Mouse (Mus musculus) leukemia stem cell, adult 10-12 weeks (primary cell): ENCODE data around the gene ccdc198. TPM values are rescaled to one million over a fixed set of nuclear protein-coding genes. Genes with fewer than 3 reads are reported as not detected.

Experiments
- polyA plus RNA-seq: library from polyadenylated mRNA; stranded (reverse); fragments of >175 nt; gene quantifications from 2 replicates; pipeline ENCODE4 v1.2.3, GENCODE M21; 2012; ENCODE audit warnings: low replicate concordance

The ccdc198 gene
- not detected in 2 replicates for polyA plus RNA-seq

DNA sequence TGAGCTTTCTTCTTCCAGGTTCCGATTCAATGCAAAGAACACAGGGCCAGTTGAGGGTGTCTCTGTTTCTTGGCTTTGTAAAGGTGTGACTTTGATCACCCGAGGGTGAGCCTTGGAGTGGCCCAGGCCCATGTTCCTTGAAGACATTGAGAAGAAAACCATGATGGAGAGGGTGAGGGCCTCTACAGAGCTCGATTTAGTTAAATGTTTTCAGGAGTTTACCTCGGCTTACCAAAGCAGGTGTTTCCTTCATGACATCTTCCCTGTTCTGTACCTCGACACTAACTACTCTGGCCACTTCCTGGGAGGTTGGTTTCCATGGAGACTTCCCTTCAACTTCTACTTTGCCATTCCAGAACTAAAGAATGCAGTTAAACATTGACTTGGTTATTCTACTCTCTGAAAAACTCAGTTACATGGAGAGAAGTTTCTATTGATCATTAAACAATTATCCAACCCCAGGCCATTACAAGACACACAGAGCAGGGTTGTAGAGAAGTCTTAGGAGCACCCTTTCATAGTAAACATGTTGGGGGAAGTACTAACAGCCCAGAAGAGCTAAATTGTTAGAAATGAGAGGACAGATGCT lies at the start of gene ccdc198:
Gene ccdc198, minus strand, starts transcription at position 349 of the 589 bp plus-strand sequence.

DNA sequence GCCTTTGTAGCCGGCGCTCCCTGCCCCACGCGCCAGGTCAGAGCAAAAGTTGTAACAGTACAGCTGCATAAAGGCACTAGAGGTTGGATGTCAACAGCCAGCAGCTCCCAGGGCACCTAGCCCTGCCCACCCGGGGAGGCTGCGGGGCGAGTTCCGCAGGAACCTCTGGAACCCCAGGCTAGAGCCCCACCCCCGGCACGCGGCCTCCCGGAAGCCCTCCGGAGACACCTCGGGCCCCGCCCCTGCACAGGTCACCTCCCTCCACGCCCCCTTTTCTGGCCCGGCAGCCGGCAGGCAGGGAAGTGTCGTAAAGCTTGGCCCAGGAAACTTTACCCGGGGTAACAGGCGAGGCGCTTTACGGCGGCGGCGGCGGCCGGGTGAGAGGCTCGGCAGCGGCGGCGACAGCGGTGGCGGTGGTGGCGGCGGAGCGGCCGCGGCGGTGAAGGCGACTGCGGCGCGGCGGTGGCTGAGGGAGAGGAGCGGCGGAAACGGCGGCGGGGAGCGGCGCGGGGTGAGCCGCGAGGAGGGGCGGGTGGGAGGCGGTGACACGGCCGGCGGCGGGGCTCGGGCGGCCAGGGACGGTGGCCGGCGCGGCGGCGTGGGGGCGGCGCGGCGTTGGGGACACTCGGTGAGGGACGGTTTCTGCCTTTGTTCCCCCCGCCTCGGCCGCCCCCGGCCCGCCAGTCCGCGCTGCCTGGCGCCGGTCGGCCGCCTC lies 73.2 kb downstream of the ccdc198 start, which contains the start of gene Naa30:
Gene Naa30, plus strand, starts transcription at position 360 of the 715 bp plus-strand sequence.

Other genes with a start within 250 kb of the ccdc198 start
- 0.80 and 7.0 TPM in 2 replicates for gene Ap5m1, start 179.4 kb downstream of the ccdc198 start, polyA plus RNA-seq
- gene Exoc5, start 178.8 kb downstream of the ccdc198 start, polyA plus RNA-seq, result 3.9 and 10.6 TPM in 2 replicates
- 9.1 and 12.1 TPM in 2 replicates for gene Naa30, start 73.2 kb downstream of the ccdc198 start, polyA plus RNA-seq